Mouse (Mus musculus): ENCODE data around the gene Tra2b. TPM values are rescaled to one million over a fixed set of nuclear protein-coding genes. Genes with fewer than 3 reads are reported as not detected.

Gene Tra2b
- total and polyA plus RNA-seq, 3 experiments: 15.6 to 43.3 (median 33.6) TPM

GRCm38 (mm10) chr16:22293600-22293999 is 27.8 kb upstream of the Tra2b start:
- intact Hi-C loops (cut with DNase I): loop anchor here (2.0 kb wide), 1 partner anchor 187 kb away; no protein-coding TSS in a partner anchor
- no peaks in the 10 kb centered on the region for H3K4me1 ChIP-seq (ENCODE audit: control insufficient read depth, insufficient read depth, low read length)

GRCm38 (mm10) chr16:22292394-22292793 is 26.6 kb upstream of the Tra2b start:
- no peak overlapping the region for H3K27ac ChIP-seq
- no peaks in the 10 kb centered on the region for H3K27me3 ChIP-seq (ENCODE audit: control insufficient read depth, insufficient read depth, low read length)
- no peak for TF ChIP-seq POLR2A (IDR thresholded peaks at IDR 0.05; ENCODE audit: insufficient read depth, low read depth, low read length)
- TF ChIP-seq CTCF (IDR thresholded peaks at IDR 0.05): peak; percentile 51
- TF ChIP-seq EP300 (IDR thresholded peaks at IDR 0.05; ENCODE audit: insufficient read depth, low read depth, low read length): no peak
- WGBS: 69% methylated on average over 4 of the region's 4 CpGs
- no peaks in the 10 kb centered on the region for H3K4me1 ChIP-seq (ENCODE audit: control insufficient read depth, insufficient read depth, low read length)
- no peak overlapping the region for H3K9ac ChIP-seq (ENCODE audit: low read depth, low read length)
- intact Hi-C loops (cut with DNase I): loop anchor here (2.0 kb wide), 1 partner anchor 186 kb away; no protein-coding TSS in a partner anchor
- no peak for DNase-seq
- no peaks in the 10 kb centered on the region for H3K36me3 ChIP-seq (ENCODE audit: control insufficient read depth, insufficient read depth, low read length)
- H3K79me2 ChIP-seq (replicated peaks; ENCODE audit: control insufficient read depth, insufficient read depth, low read length): no peaks in the 10 kb centered on the region
- H3K4me3 ChIP-seq: no peak overlapping the region

More at GRCm38 (mm10) chr16:22293600-22293999, 27.8 kb upstream of the Tra2b start:
- no peaks in the 10 kb centered on the region for H3K36me3 ChIP-seq (ENCODE audit: control insufficient read depth, insufficient read depth, low read length)
- 47% methylated on average over 2 of the region's 2 CpGs for WGBS
- no peak overlapping the region for H3K27ac ChIP-seq
- no peak overlapping the region for H3K4me3 ChIP-seq
- TF ChIP-seq CTCF (IDR thresholded peaks at IDR 0.05) (peak; percentile 62), EP300 (IDR thresholded peaks at IDR 0.05; ENCODE audit: insufficient read depth, low read depth, low read length) (no peak)
- H3K79me2 ChIP-seq (replicated peaks; ENCODE audit: control insufficient read depth, insufficient read depth, low read length): no peaks in the 10 kb centered on the region
- no peak overlapping the region for H3K9ac ChIP-seq (ENCODE audit: low read depth, low read length)
- DNase-seq: no peak
- no peaks in the 10 kb centered on the region for H3K27me3 ChIP-seq (ENCODE audit: control insufficient read depth, insufficient read depth, low read length)

GRCm38 (mm10) chr16:22289643-22290042 is 23.8 kb upstream of the Tra2b start:
- 53% methylated on average over 2 of the region's 2 CpGs for WGBS
- Histone ChIP-seq H3K79me2 (replicated peaks; ENCODE audit: control insufficient read depth, insufficient read depth, low read length) (no peaks in the 10 kb centered on the region), H3K27me3 (ENCODE audit: control insufficient read depth, insufficient read depth, low read length) (no peaks in the 10 kb centered on the region), H3K36me3 (ENCODE audit: control insufficient read depth, insufficient read depth, low read length) (no peaks in the 10 kb centered on the region), H3K9ac (ENCODE audit: low read depth, low read length) (no peak overlapping the region), H3K27ac (no peak overlapping the region), H3K4me3 (no peak overlapping the region), H3K4me1 (ENCODE audit: control insufficient read depth, insufficient read depth, low read length) (no peaks in the 10 kb centered on the region)
- DNase-seq: no peak
- intact Hi-C loops (cut with DNase I): no loop called here
- TF ChIP-seq EP300 (IDR thresholded peaks at IDR 0.05; ENCODE audit: insufficient read depth, low read depth, low read length) (no peak), POLR2A (IDR thresholded peaks at IDR 0.05; ENCODE audit: insufficient read depth, low read depth, low read length) (no peak), CTCF (IDR thresholded peaks at IDR 0.05) (peak; percentile 51)

GRCm38 (mm10) chr16:22286996-22287395 is 21.2 kb upstream of the Tra2b start:
- Histone ChIP-seq H3K36me3 (ENCODE audit: control insufficient read depth, insufficient read depth, low read length) (no peaks in the 10 kb centered on the region), H3K27me3 (ENCODE audit: control insufficient read depth, insufficient read depth, low read length) (no peaks in the 10 kb centered on the region), H3K27ac (no peak overlapping the region), H3K4me1 (ENCODE audit: control insufficient read depth, insufficient read depth, low read length) (no peaks in the 10 kb centered on the region), H3K4me3 (no peak overlapping the region), H3K9ac (ENCODE audit: low read depth, low read length) (no peak overlapping the region), H3K79me2 (replicated peaks; ENCODE audit: control insufficient read depth, insufficient read depth, low read length) (no peaks in the 10 kb centered on the region)
- DNase-seq: no peak
- TF ChIP-seq CTCF (IDR thresholded peaks at IDR 0.05) (no peak), POLR2A (IDR thresholded peaks at IDR 0.05; ENCODE audit: insufficient read depth, low read depth, low read length) (no peak), EP300 (IDR thresholded peaks at IDR 0.05; ENCODE audit: insufficient read depth, low read depth, low read length) (no peak)
- intact Hi-C loops (cut with DNase I): no loop called here
- 86% methylated on average over 1 of the region's 1 CpGs for WGBS

GRCm38 (mm10) chr16:22276536-22276935 is 10.7 kb upstream of the Tra2b start:
- Histone ChIP-seq H3K4me1 (ENCODE audit: control insufficient read depth, insufficient read depth, low read length) (no peaks in the 10 kb centered on the region), H3K9ac (ENCODE audit: low read depth, low read length) (no peak overlapping the region), H3K79me2 (replicated peaks; ENCODE audit: control insufficient read depth, insufficient read depth, low read length) (no peaks in the 10 kb centered on the region), H3K36me3 (ENCODE audit: control insufficient read depth, insufficient read depth, low read length) (no peaks in the 10 kb centered on the region), H3K4me3 (no peak overlapping the region), H3K27ac (no peak overlapping the region), H3K27me3 (ENCODE audit: control insufficient read depth, insufficient read depth, low read length) (no peaks in the 10 kb centered on the region)
- no peak for DNase-seq
- intact Hi-C loops (cut with DNase I): no loop called here
- TF ChIP-seq EP300 (IDR thresholded peaks at IDR 0.05; ENCODE audit: insufficient read depth, low read depth, low read length) (no peak), CTCF (IDR thresholded peaks at IDR 0.05) (no peak), POLR2A (IDR thresholded peaks at IDR 0.05; ENCODE audit: insufficient read depth, low read depth, low read length) (no peak)

- Histone ChIP-seq H3K36me3 (ENCODE audit: control insufficient read depth, insufficient read depth, low read length) (no peaks in the 10 kb centered on the region), H3K27me3 (ENCODE audit: control insufficient read depth, insufficient read depth, low read length) (no peaks in the 10 kb centered on the region), H3K9ac (ENCODE audit: low read depth, low read length) (no peak overlapping the region), H3K4me3 (no peak overlapping the region), H3K27ac (no peak overlapping the region), H3K4me1 (ENCODE audit: control insufficient read depth, insufficient read depth, low read length) (no peaks in the 10 kb centered on the region), H3K79me2 (replicated peaks; ENCODE audit: control insufficient read depth, insufficient read depth, low read length) (no peaks in the 10 kb centered on the region)
- intact Hi-C loops (cut with DNase I): no loop called here
- TF ChIP-seq POLR2A (IDR thresholded peaks at IDR 0.05; ENCODE audit: insufficient read depth, low read depth, low read length) (no peak), CTCF (IDR thresholded peaks at IDR 0.05) (no peak), EP300 (IDR thresholded peaks at IDR 0.05; ENCODE audit: insufficient read depth, low read depth, low read length) (no peak)
- WGBS: 54% methylated on average over 2 of the region's 2 CpGs
- no peak for DNase-seq
These were observed 9.3 kb upstream of the Tra2b start for GRCm38 (mm10) chr16:22275142-22275541.

Measured in heart, adult 2 months (tissue).